51 mouse cellular contexts compared by ENCODE assay signal in the genomic region with DNA sequence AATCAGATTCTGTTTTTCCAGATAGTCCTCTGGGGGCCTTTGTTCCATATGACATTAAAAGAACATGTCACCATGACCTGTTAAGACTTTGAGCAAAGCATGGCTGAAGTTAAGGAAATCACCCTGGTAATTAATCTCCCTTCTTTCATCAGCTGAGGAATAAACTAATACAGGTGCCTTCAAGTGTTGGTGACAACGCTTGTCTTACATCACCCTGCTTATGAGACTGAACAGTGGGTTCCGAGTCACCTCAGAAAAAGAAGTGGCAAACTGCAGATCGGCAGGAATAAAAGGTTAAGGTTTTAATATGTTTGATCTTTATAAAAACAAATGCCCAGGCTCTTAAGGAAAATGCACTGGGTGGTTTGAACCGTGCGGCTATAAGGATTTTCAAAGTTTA. TPM values are rescaled to one million over a fixed set of nuclear protein-coding genes. Genes with fewer than 3 reads are reported as not detected.
"Had no signal": no experiment of that assay in that cellular context is flagged by ENCODE, and none has a peak within 500 bp of the region (broad histone marks: within the 10 kb centered on the region; RNA-seq: fewer than 3 reads in every experiment).

A gene (plus strand): TSS at position 202 of the 400 bp plus-strand sequence.

- H3K9me3 ChIP-seq: heart, embryonic 10.5 days; heart, embryonic 12.5 days; heart, embryonic 13.5 days; heart, embryonic 15.5 days; hindbrain, embryonic 10.5 days; hindbrain, embryonic 12.5 days; hindbrain, embryonic 13.5 days; hindbrain, embryonic 15.5 days; intestine, embryonic 15.5 days; kidney, embryonic 15.5 days had no signal

- H3K4me2 ChIP-seq: heart, embryonic 11.5 days; heart, embryonic 12.5 days; heart, embryonic 13.5 days; heart, embryonic 15.5 days; hindbrain, embryonic 12.5 days; hindbrain, embryonic 13.5 days; hindbrain, embryonic 14.5 days; hindbrain, embryonic 15.5 days; intestine, embryonic 15.5 days; kidney, embryonic 15.5 days had no signal

- DNase-seq: heart, postnatal 10 days; heart, postnatal 14 days; heart, postnatal 36 days; heart, postnatal 4 days; kidney, adult 11 months; kidney, adult 18-20 months; kidney, adult 2 months; kidney, adult 8-10 months; kidney, adult 9 months; kidney, postnatal 10 days; kidney, postnatal 14 days; kidney, postnatal 25 days; kidney, postnatal 36 days; kidney, postnatal 4 days; layer of hippocampus, adult 9-11 months; layer of hippocampus, postnatal 36 days had no signal

- H3K36me3 ChIP-seq: heart, embryonic 15.5 days; intestine, embryonic 15.5 days had no signal

- H3K27me3 ChIP-seq: heart, embryonic 12.5 days; heart, embryonic 13.5 days; heart, embryonic 15.5 days; hindbrain, embryonic 12.5 days; hindbrain, embryonic 13.5 days; hindbrain, embryonic 15.5 days; intestine, embryonic 15.5 days; kidney, embryonic 15.5 days had no signal

- H3K4me3 ChIP-seq: heart, embryonic 10.5 days; heart, embryonic 12.5 days; heart, embryonic 13.5 days; heart, embryonic 15.5 days; hindbrain, embryonic 10.5 days; hindbrain, embryonic 12.5 days; hindbrain, embryonic 13.5 days; hindbrain, embryonic 15.5 days; intestine, embryonic 15.5 days; kidney, embryonic 15.5 days; layer of hippocampus, adult 2 months had no signal

- H3K9ac ChIP-seq: heart, embryonic 12.5 days; heart, embryonic 13.5 days; heart, embryonic 15.5 days; hindbrain, embryonic 12.5 days; hindbrain, embryonic 13.5 days; hindbrain, embryonic 14.5 days; hindbrain, embryonic 15.5 days; intestine, embryonic 15.5 days; kidney, embryonic 15.5 days had no signal

- ATAC-seq: hindbrain, embryonic 16.5 days; hindbrain, postnatal 0 days; inflammation-experienced regulatory T-cells, adult 6 months; intestine, embryonic 15.5 days; intestine, embryonic 16.5 days; intestine, postnatal 0 days had no signal

- H3K4me1 ChIP-seq: heart, embryonic 10.5 days; hindbrain, embryonic 10.5 days; hindbrain, embryonic 12.5 days; hindbrain, embryonic 13.5 days; hindbrain, embryonic 15.5 days; intestine, embryonic 15.5 days; kidney, embryonic 15.5 days had no signal

- H3K27ac ChIP-seq: heart, embryonic 10.5 days; heart, embryonic 13.5 days; heart, embryonic 15.5 days; hindbrain, embryonic 10.5 days; hindbrain, embryonic 12.5 days; hindbrain, embryonic 13.5 days; hindbrain, embryonic 14.5 days; hindbrain, embryonic 15.5 days; hindbrain, postnatal 0 days; intestine, embryonic 15.5 days; kidney, embryonic 15.5 days; kidney, postnatal 0 days; layer of hippocampus, adult 2 months had no signal

RNA-seq across cellular contexts. Expression of the gene that starts here (rescaled TPM):
- total RNA-seq: heart, postnatal 10 days; heart, postnatal 14 days; heart, postnatal 25 days; heart, postnatal 36 days; heart, postnatal 4 days; hematopoietic stem cell, adult 5-6 weeks; hindbrain, postnatal 0 days; layer of hippocampus, adult 18-20 months; layer of hippocampus, adult 2 months; layer of hippocampus, adult 8-10 months; layer of hippocampus, postnatal 10 days; layer of hippocampus, postnatal 14 days; layer of hippocampus, postnatal 25 days; layer of hippocampus, postnatal 36 days; left cerebral cortex, adult 18-20 months had no signal
- polyA plus RNA-seq: heart, embryonic 10.5 days; heart, embryonic 11.5 days; heart, embryonic 12.5 days; heart, embryonic 13.5 days; heart, embryonic 14.5 days; heart, embryonic 15.5 days; heart, embryonic 16.5 days; heart, postnatal 0 days; hindbrain, embryonic 10.5 days; hindbrain, embryonic 11.5 days; hindbrain, embryonic 12.5 days; hindbrain, embryonic 13.5 days; hindbrain, embryonic 14.5 days; hindbrain, embryonic 15.5 days; hindbrain, embryonic 16.5 days; hindbrain, postnatal 0 days; inflammation-experienced regulatory T-cells, adult 6 months; intestine, embryonic 14.5 days; intestine, embryonic 15.5 days; intestine, embryonic 16.5 days; intestine, postnatal 0 days; kidney, adult 2 months; kidney, embryonic 14.5 days; kidney, embryonic 15.5 days; kidney, embryonic 16.5 days; kidney, postnatal 0 days; large intestine, adult 2 months had no signal
